Mouse (Mus musculus) mouse trophoblast stem cell (cell line): ENCODE data around the gene Luc7l.
"Not testable (repeated sequence)": the region's sequence is repeated elsewhere in the genome, so short reads cannot be mapped to it uniquely, and the experiment has no call there.

ENCODE experiments used
- in situ Hi-C, 2 experiments: fragments of 300-500 bp; cut with MseI, MboI; formaldehyde crosslinking; loops; 2 replicates in 1 of 2; 3 replicates in 1 of 2; pipeline ENCODE4 v1.15.1; 2025

The Luc7l gene

DNA sequence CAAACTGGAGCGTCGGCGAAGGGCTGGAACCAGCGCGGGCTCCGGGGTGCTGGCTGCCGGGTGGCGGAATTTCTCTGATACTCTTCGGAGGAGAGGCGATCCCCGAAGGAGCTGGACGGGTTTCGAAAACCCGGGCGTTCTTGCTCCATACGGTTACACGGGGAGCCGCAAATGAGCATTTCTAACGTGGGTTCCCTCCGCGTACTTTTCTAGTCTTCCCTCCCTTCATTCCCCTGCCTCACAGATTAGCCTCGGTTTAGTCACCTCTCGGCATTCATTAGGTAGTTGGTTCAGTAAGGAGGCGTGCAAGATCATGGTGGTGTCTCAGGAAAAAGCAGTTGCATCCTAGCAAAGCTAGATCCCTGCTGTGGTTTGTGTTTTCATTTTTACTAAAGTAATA lies 703 bp downstream of the Luc7l start:
- in situ Hi-C loops = no loop called here

DNA sequence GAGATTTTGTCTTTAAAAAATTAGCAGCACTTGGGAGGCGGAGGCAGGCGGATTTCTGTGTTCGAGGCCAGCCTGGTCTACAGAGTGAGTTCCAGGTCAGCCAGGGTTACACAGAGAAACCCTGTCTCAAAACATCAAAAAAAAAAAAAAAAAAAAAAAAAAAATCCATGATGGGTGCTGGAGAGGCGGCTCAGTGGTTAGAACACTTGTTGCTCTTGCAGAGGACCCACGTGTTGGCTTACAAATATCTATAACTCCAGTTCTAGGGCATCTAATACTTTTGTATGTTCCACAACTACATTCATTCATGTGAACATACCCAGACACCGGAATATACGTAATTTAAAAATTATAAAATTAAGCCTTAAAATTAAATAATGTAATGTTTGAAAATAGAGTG lies 2.6 kb downstream of the Luc7l start:
- in situ Hi-C loops = no loop called here

DNA sequence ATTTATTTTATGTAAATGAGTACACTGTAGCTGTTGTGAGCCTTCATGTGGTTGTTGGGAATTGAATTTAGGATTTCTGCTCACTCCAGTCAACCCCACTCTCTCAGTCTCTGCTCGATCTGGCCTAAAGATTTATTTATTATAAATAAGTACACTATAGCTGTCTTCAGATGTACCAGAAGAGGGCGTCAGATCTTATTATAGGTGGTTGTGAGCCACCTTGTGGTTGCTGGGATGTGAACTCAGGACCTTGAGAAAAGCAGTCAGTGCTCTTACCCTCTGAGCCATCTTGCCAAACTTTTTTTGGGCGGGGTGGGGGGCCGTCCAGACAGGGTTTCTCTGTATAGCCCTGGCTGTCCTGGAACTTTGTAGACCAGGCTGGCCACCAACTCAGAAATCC lies 9.1 kb downstream of the Luc7l start:
- in situ Hi-C loops = no loop called here

DNA sequence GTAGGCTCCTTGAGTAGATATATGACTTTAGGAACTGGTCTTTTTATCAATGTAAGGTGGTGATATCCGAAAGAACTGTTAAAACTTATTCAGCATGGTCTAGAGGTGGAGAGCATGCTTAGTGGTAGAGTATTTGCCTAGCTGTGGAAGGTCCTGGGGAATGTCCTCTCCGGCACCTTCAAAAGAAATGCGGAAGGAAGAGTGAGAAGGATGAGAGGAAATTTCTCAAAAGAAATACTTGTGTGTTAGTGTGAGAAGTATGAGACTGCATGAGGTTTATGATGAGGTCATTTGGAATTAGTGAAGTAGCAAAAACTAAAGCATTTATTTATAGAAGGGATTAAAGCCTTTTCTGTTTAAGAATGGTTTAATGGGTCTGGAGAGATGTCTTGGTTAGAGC lies 9.7 kb downstream of the Luc7l start:
- in situ Hi-C loops = no loop called here

DNA sequence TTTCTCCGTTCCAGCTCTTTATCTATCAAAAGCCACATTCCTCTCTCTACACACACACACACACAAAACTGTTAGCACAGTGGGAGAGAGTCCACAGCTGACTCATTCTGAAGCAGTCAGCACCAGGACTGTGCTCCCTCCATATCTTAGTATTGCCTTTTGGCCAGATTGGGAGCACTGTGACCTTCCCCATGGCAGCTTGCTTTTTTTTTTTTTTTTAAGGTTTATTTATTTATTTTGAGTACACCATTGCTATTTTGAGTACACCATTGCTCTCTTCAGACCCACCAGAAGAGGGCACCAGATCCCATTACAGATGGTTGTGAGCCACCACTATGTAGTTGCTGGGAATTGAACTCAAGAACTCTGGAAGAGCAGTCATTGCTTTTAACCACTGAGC lies 16.2 kb downstream of the Luc7l start:
- in situ Hi-C loops = no loop called here

DNA sequence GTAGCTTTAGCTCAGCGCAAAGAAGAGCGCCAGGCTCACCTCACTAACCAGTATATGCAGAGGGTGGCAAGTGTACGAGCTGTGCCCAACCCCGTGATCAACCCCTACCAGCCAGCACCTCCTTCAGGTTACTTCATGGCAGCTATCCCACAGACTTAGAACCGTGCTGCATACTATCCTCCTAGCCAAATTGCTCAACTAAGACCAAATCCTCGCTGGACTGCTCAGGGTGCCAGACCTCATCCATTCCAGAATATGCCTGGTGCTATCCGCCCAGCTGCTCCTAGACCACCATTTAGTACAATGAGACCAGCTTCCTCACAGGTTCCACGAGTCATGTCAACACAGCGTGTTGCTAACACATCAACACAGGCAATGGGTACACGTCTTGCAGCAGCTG lies 16.9 kb downstream of the Luc7l start:
- in situ Hi-C loops = not testable (repeated sequence)

DNA sequence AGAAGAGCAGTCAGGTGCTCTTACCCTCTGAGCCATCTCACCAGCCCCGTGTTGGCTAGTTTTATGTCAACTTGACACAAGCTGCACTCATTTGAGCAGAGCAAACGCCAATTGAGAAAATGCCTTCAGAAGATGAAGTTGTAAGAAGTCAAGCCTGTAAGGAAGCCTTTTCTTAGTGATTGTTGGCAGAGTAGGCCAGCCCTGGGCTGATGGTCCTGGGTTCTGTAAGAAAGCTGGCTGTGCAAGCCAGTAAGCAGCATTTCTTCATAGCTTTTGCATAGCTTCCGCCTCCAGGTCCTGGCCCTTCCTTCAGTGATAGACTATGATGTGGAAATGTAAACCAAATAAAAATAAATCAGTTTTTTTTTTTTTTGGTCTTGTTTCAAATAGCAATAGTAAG lies 19.9 kb downstream of the Luc7l start:
- in situ Hi-C loops = no loop called here

DNA sequence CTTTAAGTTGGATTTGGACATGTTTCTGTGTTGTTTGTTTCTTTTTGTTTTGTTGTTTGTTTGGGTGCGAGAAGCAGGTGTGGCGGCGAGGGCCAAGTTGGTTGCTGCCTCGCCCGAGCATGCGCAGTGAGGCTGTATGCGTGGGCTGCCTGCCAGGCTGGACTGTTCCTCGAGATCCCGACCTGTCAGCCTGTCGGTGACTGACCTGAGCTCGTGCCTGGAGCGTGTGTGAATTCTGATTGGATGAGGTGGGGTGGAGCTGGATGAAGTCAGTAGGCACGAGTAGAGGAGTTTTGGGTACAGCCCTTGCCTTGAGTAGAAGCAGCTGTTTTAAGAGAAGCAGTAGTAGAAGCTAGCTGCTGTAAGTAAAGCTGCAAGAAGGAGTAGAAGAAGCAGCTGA lies 23.2 kb downstream of the Luc7l start:
- in situ Hi-C loops = no loop called here

DNA sequence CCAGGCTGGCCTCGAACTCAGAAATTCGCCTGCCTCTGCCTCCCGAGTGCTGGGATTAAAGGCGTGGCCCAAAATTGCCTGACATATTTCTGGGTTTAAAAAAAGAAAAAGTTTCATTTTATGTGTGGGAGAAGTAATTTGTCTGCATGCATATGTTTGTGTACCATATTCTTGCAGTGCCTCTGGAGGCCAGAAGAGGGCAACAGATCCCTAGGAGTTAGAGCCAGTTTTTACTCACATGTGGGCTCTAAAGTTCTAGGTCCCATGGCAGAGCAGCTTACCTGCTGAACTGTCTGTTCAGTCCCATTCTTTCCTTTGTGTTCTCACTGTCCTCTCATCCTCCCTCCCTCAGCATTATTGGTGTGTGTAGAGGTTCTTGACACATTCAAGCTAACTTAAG lies 24.0 kb downstream of the Luc7l start:
- in situ Hi-C loops = no loop called here

DNA sequence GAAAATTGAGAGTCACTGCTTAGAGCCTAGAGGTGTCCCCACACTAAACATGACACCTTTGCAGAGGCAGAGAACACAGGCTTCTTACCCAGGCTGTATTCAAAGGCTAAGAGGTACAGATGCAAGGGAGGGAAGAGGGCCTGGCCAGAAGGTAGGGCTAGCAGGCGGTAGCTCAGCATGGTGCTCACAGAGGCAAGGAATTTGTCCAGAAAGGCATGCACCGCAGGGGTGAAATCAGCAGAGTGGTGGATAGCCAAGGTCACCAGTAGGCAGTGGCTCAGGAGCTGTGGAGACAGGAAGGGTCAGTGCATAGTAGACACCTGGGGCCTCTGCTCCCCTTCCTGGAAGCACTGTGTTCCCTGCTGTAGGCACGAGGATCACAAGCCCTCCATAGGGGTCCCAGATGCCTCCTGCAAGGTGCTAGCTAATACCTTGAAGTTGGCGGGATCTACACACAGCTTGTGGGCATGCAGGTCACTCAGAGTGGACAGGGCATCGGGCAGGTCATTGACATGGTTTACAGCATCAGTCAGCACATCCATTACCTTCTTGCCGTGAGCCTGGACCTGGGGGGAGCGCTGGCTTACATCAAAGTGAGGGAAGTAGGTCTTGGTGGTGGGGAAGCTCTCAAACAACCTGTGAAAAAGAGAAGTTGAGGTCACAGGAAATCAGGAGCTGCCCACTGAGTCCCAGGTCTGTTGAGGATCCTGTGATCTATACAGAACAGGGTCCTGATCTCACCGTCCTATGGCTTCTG lies 33.7 kb downstream of the Luc7l start:
- in situ Hi-C loops = no loop called here

DNA sequence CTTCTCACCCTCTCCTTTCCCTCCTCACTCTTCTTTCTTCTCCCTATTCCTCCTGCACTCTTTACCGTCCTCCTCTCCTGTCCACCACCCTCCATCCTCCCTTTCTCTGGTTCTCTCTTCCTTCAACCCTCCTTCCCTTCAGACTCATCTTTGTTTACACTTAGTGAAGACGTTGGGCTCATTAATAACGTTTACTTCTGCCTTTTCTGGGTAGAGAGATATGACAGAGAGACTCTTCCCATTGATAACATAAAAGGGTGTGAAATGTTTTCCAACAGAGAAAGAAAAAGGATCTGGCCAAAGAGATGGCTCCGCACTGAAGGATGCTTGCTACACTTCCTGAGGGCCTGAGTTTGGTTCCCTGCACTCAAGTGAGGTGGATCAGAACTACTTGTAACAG lies 36.8 kb downstream of the Luc7l start:
- in situ Hi-C loops = no loop called here

DNA sequence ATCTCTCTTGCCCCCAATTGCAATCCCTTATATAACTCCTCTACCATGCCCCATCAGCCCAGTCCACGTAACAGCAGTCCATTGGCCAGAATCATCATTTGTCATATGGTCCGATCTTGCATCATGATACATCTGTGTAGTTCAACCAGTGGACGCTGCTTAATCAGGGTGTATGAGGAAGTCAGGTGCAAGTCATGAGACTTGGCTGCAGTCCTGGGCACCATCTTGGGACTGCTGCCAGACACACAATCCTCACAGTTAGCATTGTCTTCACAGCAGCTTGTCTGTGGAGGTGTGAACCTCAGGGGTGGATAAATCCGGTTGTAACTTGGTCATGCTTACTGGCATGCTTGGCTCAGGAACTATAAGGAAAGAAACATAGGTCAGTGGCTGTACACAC lies 45.6 kb downstream of the Luc7l start:
- in situ Hi-C loops = not testable (repeated sequence)

DNA sequence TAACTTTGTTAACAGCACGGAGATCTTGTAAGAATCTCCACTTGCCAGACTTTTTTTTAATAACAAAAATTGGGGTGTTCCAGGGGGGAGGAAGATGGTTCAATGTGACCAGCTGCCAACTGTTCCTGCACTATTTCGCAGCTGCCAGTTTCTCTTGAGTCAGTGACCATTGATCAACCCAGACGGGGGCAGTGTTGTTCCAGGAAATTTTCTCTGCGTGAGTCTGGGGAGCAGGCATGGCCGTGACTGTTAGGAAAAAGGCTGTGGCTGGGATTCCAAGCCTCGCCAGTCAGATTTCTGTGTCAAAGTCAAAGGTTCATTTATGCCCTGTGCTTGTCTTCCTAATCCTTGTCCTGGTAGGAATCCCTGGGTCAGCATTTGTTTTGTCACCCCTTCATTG lies 61.6 kb downstream of the Luc7l start:
- in situ Hi-C loops = no loop called here

DNA sequence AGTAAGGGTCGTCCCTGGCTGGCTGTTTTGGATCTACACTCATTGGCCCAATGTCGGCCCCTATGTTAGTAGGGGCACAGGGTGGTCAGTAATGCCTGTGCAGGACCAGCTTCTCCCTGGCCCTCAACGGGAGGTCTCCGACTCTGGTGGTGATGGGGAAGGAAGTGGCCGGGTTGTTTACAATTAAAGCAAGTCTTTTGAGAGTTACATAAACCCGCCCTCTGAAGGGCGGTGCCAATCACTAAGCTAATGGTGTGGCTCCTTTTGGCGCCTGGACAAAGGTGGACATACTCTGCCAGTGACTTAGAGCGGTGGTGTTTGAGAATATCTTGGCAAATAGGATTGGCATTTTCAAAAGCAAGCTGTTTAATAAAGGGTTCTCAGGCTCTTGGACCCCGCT lies 62.8 kb downstream of the Luc7l start:
- in situ Hi-C loops = no loop called here

DNA sequence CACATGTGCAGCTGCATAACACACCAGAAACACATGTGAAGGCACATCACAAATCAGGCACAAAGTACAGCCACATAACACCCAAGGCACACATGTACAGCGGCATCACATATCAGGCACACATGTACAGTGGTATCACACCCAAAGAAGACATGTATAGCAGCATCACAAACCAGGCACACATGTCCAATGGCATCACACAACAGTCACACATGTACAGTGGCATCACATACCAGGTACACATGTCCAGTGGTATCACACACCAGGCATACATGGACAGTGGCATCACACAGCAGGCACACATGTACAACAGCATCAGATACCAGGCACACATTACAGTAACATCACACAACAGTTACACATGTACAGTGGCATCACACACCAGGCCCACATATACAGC lies 65.7 kb downstream of the Luc7l start:
- in situ Hi-C loops = no loop called here
